Mouse (Mus musculus) ES-Bruce4 (cell line): ENCODE data around the gene Gm10337. TPM values are rescaled to one million over a fixed set of nuclear protein-coding genes. Genes with fewer than 3 reads are reported as not detected.
A peak's percentile ranks its signal among the peaks of the same experiment; 100 is the strongest.

Source experiments
- H3K27ac ChIP-seq: 2 replicates; pipeline ENCODE4 v1.5.1; 2012; ENCODE audit warnings: low read length, inconsistent platforms; ENCODE audit not compliant: insufficient read depth
- H3K27me3 ChIP-seq: 2 replicates; pipeline ENCODE4 v1.6.1; 2012; ENCODE audit warnings: mild to moderate bottlenecking, low read length, inconsistent platforms; ENCODE audit not compliant: control insufficient read depth, poor library complexity, insufficient read depth, severe bottlenecking
- H3K36me3 ChIP-seq: 2 replicates; pipeline ENCODE4 v1.6.1; 2012; ENCODE audit warnings: inconsistent platforms, mild to moderate bottlenecking, low read length, moderate library complexity; ENCODE audit not compliant: control insufficient read depth, poor library complexity, insufficient read depth, severe bottlenecking
- H3K4me1 ChIP-seq: one replicate; pipeline ENCODE4 v1.8.1; 2011; ENCODE audit warnings: low read length; ENCODE audit not compliant: control insufficient read depth, insufficient read depth
- H3K4me3 ChIP-seq: 2 replicates; pipeline ENCODE4 v1.5.1; 2011; ENCODE audit warnings: low read depth, mild to moderate bottlenecking, low read length
- H3K9ac ChIP-seq: 2 replicates; pipeline ENCODE4 v1.6.1; 2012; ENCODE audit warnings: low read depth, mild to moderate bottlenecking, inconsistent platforms; ENCODE audit not compliant: poor library complexity, severe bottlenecking
- H3K9me3 ChIP-seq: replicated peaks from 2 replicates; pipeline ENCODE4 v1.6.1; 2012; ENCODE audit warnings: mild to moderate bottlenecking, low read length, inconsistent platforms; ENCODE audit not compliant: control insufficient read depth, poor library complexity, insufficient read depth, severe bottlenecking
- CTCF ChIP-seq: IDR thresholded peaks from one replicate; pipeline ENCODE4 v1.8.1; 2011; ENCODE audit warnings: low read depth, low read length
- EP300 ChIP-seq: IDR thresholded peaks from 2 replicates; pipeline ENCODE4 v1.6.1; 2011; ENCODE audit warnings: low read depth, low read length; ENCODE audit not compliant: insufficient read depth
- POLR2A ChIP-seq: IDR thresholded peaks from one replicate; pipeline ENCODE4 v1.8.1; 2011; ENCODE audit warnings: low read length; ENCODE audit not compliant: insufficient read depth
- polyA plus RNA-seq: library from polyadenylated mRNA; stranded (reverse); fragments of >200 nt; gene quantifications from 2 replicates; pipeline ENCODE4 v1.2.4, GENCODE M21; 2011; ENCODE audit warnings: low read depth; ENCODE audit not compliant: missing spikeins, insufficient read depth, insufficient read length

The Gm10337 gene
- polyA plus RNA-seq, 1 experiment: not detected

GRCm38 (mm10) chr15:102501084-102501814 lies 2.3 kb upstream of the Gm10337 start:
- no peak for TF ChIP-seq CTCF
- TF ChIP-seq EP300: no peak
- TF ChIP-seq POLR2A: no peak
- no peaks in the 10 kb centered on the region for H3K27me3 ChIP-seq
- peaks cover 2% of the 10 kb centered on the region for H3K4me1 ChIP-seq
- H3K9me3 ChIP-seq: no peaks in the 10 kb centered on the region
- peaks cover 80% of the 10 kb centered on the region for H3K36me3 ChIP-seq
- H3K27ac ChIP-seq: peak overlapping the region; percentile 37; the same call in 1 of the 2 replicates
- H3K4me3 ChIP-seq: no peak overlapping the region
- no peak overlapping the region for H3K9ac ChIP-seq

- peaks cover 70% of the 10 kb centered on the region for H3K36me3 ChIP-seq
- H3K4me1 ChIP-seq: peaks cover 2% of the 10 kb centered on the region
- no peaks in the 10 kb centered on the region for H3K27me3 ChIP-seq
- TF ChIP-seq CTCF: no peak
- TF ChIP-seq POLR2A: no peak
- no peak for TF ChIP-seq EP300
- no peak overlapping the region for H3K4me3 ChIP-seq
- H3K27ac ChIP-seq: no peak overlapping the region
- no peak overlapping the region for H3K9ac ChIP-seq
- H3K9me3 ChIP-seq: no peaks in the 10 kb centered on the region
Measured at GRCm38 (mm10) chr15:102502254-102502840, 1.2 kb upstream of the Gm10337 start.

DNA sequence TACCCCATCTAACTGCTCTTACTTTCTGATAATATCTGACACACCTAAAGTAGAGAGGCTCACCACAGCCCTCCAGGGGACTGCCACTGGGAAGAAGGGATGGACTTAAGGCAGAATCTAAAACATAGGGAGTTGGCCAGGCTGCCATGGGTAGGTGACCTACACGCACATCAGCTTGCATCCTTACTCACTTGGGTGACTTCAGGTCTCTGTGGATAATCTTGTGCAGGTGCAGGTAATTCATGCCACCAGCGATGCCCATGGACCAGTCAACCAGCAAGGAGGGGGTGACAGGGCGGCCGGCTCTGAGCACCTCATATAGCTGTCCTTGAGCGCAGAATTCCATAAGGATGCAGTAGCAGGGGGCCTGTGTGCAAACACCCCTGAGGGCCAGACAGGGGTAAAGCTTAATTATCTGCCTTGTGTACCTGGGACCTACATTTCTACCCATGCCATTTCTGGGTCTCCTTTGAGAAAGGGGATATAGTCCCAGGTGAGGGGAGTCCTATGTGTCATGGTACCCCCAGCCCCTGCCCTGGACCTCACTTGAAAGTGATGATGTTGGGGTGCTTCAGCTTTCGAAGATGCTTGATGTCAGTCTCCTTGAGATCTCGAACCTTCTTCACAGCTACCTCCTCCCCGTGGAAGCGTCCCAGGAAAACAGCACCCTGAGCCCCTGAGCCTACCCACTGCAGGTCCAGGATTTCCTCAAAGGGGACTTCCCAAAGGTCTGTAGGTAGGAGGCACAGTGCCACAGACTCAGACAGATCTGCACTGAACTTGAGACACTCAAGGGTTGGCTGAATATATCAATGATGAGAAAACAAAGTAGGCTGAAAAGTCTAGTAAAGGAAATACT lies 631 bp downstream of the Gm10337 start:
- peaks cover 54% of the 10 kb centered on the region for H3K36me3 ChIP-seq
- H3K9me3 ChIP-seq: no peaks in the 10 kb centered on the region
- no peak overlapping the region for H3K27ac ChIP-seq
- TF ChIP-seq POLR2A: no peak
- TF ChIP-seq EP300: no peak
- TF ChIP-seq CTCF: no peak
- no peak overlapping the region for H3K4me3 ChIP-seq
- H3K4me1 ChIP-seq: peaks cover 2% of the 10 kb centered on the region
- no peaks in the 10 kb centered on the region for H3K27me3 ChIP-seq
- no peak overlapping the region for H3K9ac ChIP-seq

DNA sequence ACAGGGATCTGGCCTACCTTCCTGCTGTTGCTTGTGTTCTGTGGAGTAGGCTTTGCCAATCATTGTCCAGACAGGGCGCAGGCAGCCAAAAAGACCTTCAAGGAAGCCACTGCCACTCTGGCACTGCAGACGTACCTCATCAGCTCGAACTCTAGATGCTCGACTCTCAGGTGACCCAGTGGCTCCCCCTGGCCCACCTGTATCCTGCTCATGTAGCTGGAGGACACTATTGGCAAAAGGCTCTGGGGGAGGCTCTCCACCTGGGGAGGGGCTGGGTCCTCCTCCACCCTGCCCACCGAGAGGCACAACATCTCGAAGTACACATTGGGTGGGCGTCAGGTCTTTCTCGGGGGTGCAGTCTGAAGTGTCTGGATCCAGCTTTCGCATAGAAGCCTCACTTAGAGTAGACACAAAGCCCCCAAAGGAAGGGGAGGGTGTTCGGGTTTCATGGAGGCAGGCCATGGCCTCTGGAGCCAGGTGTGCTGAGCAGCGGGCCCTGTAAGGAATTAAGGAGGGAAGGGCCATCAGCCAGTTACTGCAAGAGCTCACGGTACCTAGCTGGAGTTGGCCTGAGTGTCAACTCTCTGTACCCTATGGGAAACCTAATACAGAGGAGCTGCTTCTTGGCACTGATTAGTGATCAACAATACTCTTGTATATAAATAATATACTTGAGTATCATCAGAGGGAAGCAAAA lies 1.7 kb downstream of the Gm10337 start:
- Histone ChIP-seq H3K27ac (no peak overlapping the region), H3K27me3 (no peaks in the 10 kb centered on the region), H3K9ac (no peak overlapping the region), H3K4me3 (no peak overlapping the region), H3K36me3 (peaks cover 43% of the 10 kb centered on the region), H3K9me3 (no peaks in the 10 kb centered on the region), H3K4me1 (peaks cover 2% of the 10 kb centered on the region)
- TF ChIP-seq POLR2A: no peak
- no peak for TF ChIP-seq CTCF
- TF ChIP-seq EP300: no peak

DNA sequence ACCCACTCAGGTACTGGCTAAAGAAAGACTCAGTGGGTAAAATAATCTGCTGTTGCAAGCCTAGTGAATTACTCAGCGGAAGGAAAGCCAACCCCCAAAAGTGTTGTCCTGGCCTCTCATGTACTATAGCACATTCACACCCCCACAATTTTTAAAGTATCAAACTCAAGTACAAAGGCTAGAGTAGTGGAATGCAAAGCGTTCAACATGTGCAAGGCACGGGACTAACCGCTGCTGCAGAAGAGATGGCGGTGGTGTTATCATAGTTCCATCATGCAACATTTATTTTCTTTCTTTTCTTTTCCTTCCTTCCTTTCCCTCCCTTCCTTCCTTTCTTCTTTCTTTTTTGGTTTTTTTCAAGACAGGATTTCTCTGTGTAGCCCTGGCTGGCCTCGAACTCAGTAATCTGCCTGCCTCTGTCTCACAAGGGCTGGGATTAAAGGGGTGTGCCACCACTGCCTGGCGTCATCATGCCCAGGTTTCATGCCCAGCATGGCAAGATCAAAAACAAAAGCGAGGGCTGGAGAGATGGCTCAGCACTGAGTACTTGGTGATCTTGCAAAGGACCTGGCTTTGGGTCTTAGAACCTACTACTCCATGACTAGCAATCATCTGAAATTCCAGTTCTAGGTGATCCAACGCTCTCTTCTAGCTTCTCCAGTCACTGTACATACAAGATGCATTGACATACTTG lies 2.4 kb downstream of the Gm10337 start:
- TF ChIP-seq CTCF (no peak), EP300 (no peak), POLR2A (no peak)
- no peaks in the 10 kb centered on the region for H3K27me3 ChIP-seq
- peaks cover 2% of the 10 kb centered on the region for H3K4me1 ChIP-seq
- peaks cover 36% of the 10 kb centered on the region for H3K36me3 ChIP-seq
- H3K9ac ChIP-seq: no peak overlapping the region
- no peak overlapping the region for H3K27ac ChIP-seq
- no peaks in the 10 kb centered on the region for H3K9me3 ChIP-seq
- H3K4me3 ChIP-seq: no peak overlapping the region
